Mouse (Mus musculus): Measurements from ENCODE around the gene Syngr2.
"Not testable (repeated sequence)": the region's sequence is repeated elsewhere in the genome, so short reads cannot be mapped to it uniquely, and the experiment has no call there.

Syngr2 gene

GRCm38 (mm10) chr11:117832086-117832969 lies 22.9 kb downstream of the Syngr2 start:
- peak; percentile 91 to 98 for DNase-seq (ENCODE audit: low spot score in 2 of 2)

GRCm38 (mm10) chr11:117833509-117833908 lies 24.0 kb downstream of the Syngr2 start:
- not testable (repeated sequence) for DNase-seq (ENCODE audit: low spot score in 2 of 2)

GRCm38 (mm10) chr11:117834086-117834485 lies 24.6 kb downstream of the Syngr2 start:
- DNase-seq (ENCODE audit: low spot score in 2 of 2): no peak

- DNase-seq (ENCODE audit: low spot score in 2 of 2): peak; percentile 63 to 74
These were observed 26.8 kb downstream of the Syngr2 start for GRCm38 (mm10) chr11:117836306-117836705.

- DNase-seq (ENCODE audit: low spot score in 2 of 2): peak; percentile 81 to 85
These were observed 29.1 kb downstream of the Syngr2 start for GRCm38 (mm10) chr11:117838572-117838971.

- DNase-seq (ENCODE audit: low spot score in 2 of 2): no peak
These were observed 29.6 kb downstream of the Syngr2 start for GRCm38 (mm10) chr11:117839021-117839420.

- DNase-seq (ENCODE audit: low spot score in 2 of 2): no peak
These were observed 31.4 kb downstream of the Syngr2 start for GRCm38 (mm10) chr11:117840910-117841309.

GRCm38 (mm10) chr11:117843434-117843833 lies 34.0 kb downstream of the Syngr2 start:
- no peak for DNase-seq (ENCODE audit: low spot score in 2 of 2)

GRCm38 (mm10) chr11:117844997-117845396 lies 35.5 kb downstream of the Syngr2 start:
- DNase-seq (ENCODE audit: low spot score in 2 of 2): no peak

- DNase-seq (ENCODE audit: low spot score in 2 of 2): no peak
These were observed 36.2 kb downstream of the Syngr2 start for GRCm38 (mm10) chr11:117845651-117846050.

- no peak for DNase-seq (ENCODE audit: low spot score in 2 of 2)
These were observed 37.2 kb downstream of the Syngr2 start for GRCm38 (mm10) chr11:117846640-117847039.

- DNase-seq (ENCODE audit: low spot score in 2 of 2): no peak
These were observed 38.2 kb downstream of the Syngr2 start for GRCm38 (mm10) chr11:117847593-117848215.

GRCm38 (mm10) chr11:117848271-117848984 lies 39.0 kb downstream of the Syngr2 start:
- peak; percentile 53 to 80 for DNase-seq (ENCODE audit: low spot score in 2 of 2)

GRCm38 (mm10) chr11:117848985-117849671 lies 39.7 kb downstream of the Syngr2 start, which contains the start of gene Birc5:
Birc5 (plus strand) TSS chr11:117849251.
- DNase-seq (ENCODE audit: low spot score in 2 of 2): peak; percentile 98 to 99

GRCm38 (mm10) chr11:117852875-117853274 lies 43.4 kb downstream of the Syngr2 start:
- DNase-seq (ENCODE audit: low spot score in 2 of 2): no peak

GRCm38 (mm10) chr11:117854241-117854640 lies 44.8 kb downstream of the Syngr2 start:
- DNase-seq (ENCODE audit: low spot score in 2 of 2): no peak

GRCm38 (mm10) chr11:117855360-117855759 lies 45.9 kb downstream of the Syngr2 start:
- no peak for DNase-seq (ENCODE audit: low spot score in 2 of 2)

- DNase-seq (ENCODE audit: low spot score in 2 of 2): no peak
These were observed 46.5 kb downstream of the Syngr2 start for GRCm38 (mm10) chr11:117855975-117856374.

- no peak for DNase-seq (ENCODE audit: low spot score in 2 of 2)
These were observed 48.0 kb downstream of the Syngr2 start for GRCm38 (mm10) chr11:117857462-117857861.

GRCm38 (mm10) chr11:117858392-117858791 lies 48.9 kb downstream of the Syngr2 start:
- no peak for DNase-seq (ENCODE audit: low spot score in 2 of 2)

GRCm38 (mm10) chr11:117860601-117861000 lies 51.1 kb downstream of the Syngr2 start, which contains the start of gene Tmem235:
Tmem235 (plus strand) TSS chr11:117860752.
- no peak for DNase-seq (ENCODE audit: low spot score in 2 of 2)
